In the genomic region with DNA sequence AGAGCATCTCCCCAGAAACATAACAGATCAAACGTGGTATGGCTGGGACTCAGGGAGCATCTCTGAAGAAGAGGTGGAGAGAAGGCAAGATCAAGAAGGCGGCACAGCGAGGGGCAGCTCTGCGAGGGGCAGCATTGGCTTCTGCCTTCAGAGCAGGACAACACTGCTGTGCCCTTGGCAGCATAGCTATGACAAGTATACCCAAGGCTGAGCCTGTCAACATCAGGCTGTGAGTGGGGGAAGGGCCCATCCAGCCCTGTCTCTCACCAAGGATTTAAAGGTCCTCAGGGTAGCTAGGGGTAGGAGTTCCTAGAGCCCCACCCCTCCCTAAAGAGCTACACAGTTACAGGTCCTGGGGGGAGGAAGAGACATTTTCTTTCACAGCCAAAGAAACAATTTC, we compare ENCODE assay signal across 18 mouse cellular contexts.
"Had no signal": no experiment of that assay in that cellular context is flagged by ENCODE, and none has a peak within 500 bp of the region (broad histone marks: within the 10 kb centered on the region; RNA-seq: fewer than 3 reads in every experiment).

No protein-coding gene starts in this region.

- H3K9ac ChIP-seq: intestine, embryonic 15.5 days; limb, embryonic 15.5 days; liver, embryonic 15.5 days; lung, embryonic 14.5 days; neural tube, embryonic 15.5 days had no signal

- H3K4me1 ChIP-seq: neural tube, embryonic 15.5 days had no signal

- H3K4me3 ChIP-seq: intestine, embryonic 15.5 days; layer of hippocampus, adult 2 months; limb, embryonic 15.5 days; liver, embryonic 15.5 days; midbrain, embryonic 10.5 days; myocyte; neural tube, embryonic 15.5 days had no signal

- H3K4me2 ChIP-seq: intestine, embryonic 15.5 days; limb, embryonic 15.5 days; liver, embryonic 15.5 days; lung, embryonic 14.5 days; neural tube, embryonic 15.5 days had no signal

- H3K9me3 ChIP-seq: intestine, embryonic 15.5 days; limb, embryonic 15.5 days; liver, embryonic 15.5 days; midbrain, embryonic 10.5 days; neural tube, embryonic 15.5 days had no signal

- H3K27ac ChIP-seq: intestine, embryonic 15.5 days; kidney, postnatal 0 days; layer of hippocampus, adult 2 months; limb, embryonic 15.5 days; liver, embryonic 15.5 days; midbrain, embryonic 10.5 days; neural tube, embryonic 15.5 days; stomach, postnatal 0 days had no signal

- DNase-seq: kidney, adult 18-20 months; kidney, postnatal 4 days; left cerebral cortex, postnatal 4 days; lung, embryonic 14.5 days; lung, postnatal 14 days; midbrain, embryonic 14.5 days; right cerebral cortex, adult 18-20 months; right cerebral cortex, postnatal 25 days; thymus, postnatal 4 days had no signal

- H3K27me3 ChIP-seq: intestine, embryonic 15.5 days; limb, embryonic 15.5 days; liver, embryonic 15.5 days; neural tube, embryonic 15.5 days had no signal

- H3K36me3 ChIP-seq: intestine, embryonic 15.5 days; limb, embryonic 15.5 days; liver, embryonic 15.5 days; midbrain, embryonic 10.5 days; neural tube, embryonic 15.5 days had no signal

- ATAC-seq: intestine, embryonic 15.5 days had no signal
